Mouse (Mus musculus) CH12.LX (cell line): ENCODE measurements around the gene Hoxb5. TPM values are rescaled to one million over a fixed set of nuclear protein-coding genes. Genes with fewer than 3 reads are reported as not detected.

ENCODE experiments used
- DNase-seq: peaks from one replicate; pipeline ENCODE4 v3.0.0-alpha.2; 2013; ENCODE audit errors: extremely low read depth
- H3K27ac ChIP-seq: 2 replicates; pipeline ENCODE4 v1.5.1; 2012; ENCODE audit warnings: low read depth, mild to moderate bottlenecking, control low read depth, moderate library complexity; ENCODE audit not compliant: insufficient read depth
- H3K27me3 ChIP-seq: replicated peaks from 2 replicates; pipeline ENCODE3; 2012; ENCODE audit warnings: inconsistent platforms
- H3K36me3 ChIP-seq, 2 experiments: replicated peaks in 1 of 2; 2 replicates each; pipeline versions ENCODE3 to v1.6.1; 2012; ENCODE audit warnings: inconsistent platforms in 1 of 2, low read length in 1 of 2, mild to moderate bottlenecking in 1 of 2, mixed read lengths in 1 of 2, moderate library complexity in 1 of 2; ENCODE audit not compliant: control insufficient read depth in 1 of 2, insufficient read depth in 1 of 2
- H3K4me1 ChIP-seq, 2 experiments: 2 replicates each; pipeline ENCODE4 v1.6.1; 2012; ENCODE audit warnings: inconsistent platforms in 1 of 2, moderate library complexity in 1 of 2; ENCODE audit not compliant: insufficient read depth in 2 of 2, control insufficient read depth in 1 of 2
- H3K4me2 ChIP-seq: 2 replicates; pipeline ENCODE4 v1.6.1; 2012; ENCODE audit warnings: low read depth, mild to moderate bottlenecking, control low read depth; ENCODE audit not compliant: poor library complexity, insufficient read depth, severe bottlenecking
- H3K4me3 ChIP-seq, 3 experiments: fragments of 150-350 bp in 1 of 3; sonication (generic) in 1 of 3; replicated peaks in 1 of 3; 2 replicates each; pipeline versions ENCODE3 to v1.5.1; 2011 to 2012; ENCODE audit warnings: low read depth in 2 of 3, low read length in 2 of 3, mild to moderate bottlenecking in 2 of 3, moderate library complexity in 2 of 3, control low read depth in 1 of 3, improper control_type of control experiment in 1 of 3, inconsistent platforms in 1 of 3, mixed read lengths in 1 of 3; ENCODE audit not compliant: poor library complexity in 1 of 3
- H3K79me2 ChIP-seq: replicated peaks from 2 replicates; pipeline ENCODE4 v1.6.1; 2012; ENCODE audit warnings: mild to moderate bottlenecking, moderate library complexity; ENCODE audit not compliant: control insufficient read depth, poor library complexity, insufficient read depth, severe bottlenecking; ENCODE audit errors: extremely low read depth
- H3K9ac ChIP-seq: 2 replicates; pipeline ENCODE4 v1.6.1; 2012; ENCODE audit warnings: low read depth, mild to moderate bottlenecking, control low read depth, moderate library complexity; ENCODE audit not compliant: insufficient read depth
- H3K9me3 ChIP-seq: replicated peaks from 2 replicates; pipeline ENCODE3; 2012; ENCODE audit warnings: low read length, inconsistent platforms, mixed read lengths
- BHLHE40 ChIP-seq: IDR thresholded peaks from 2 replicates; pipeline ENCODE4 v1.6.1; 2011; ENCODE audit warnings: mild to moderate bottlenecking, low read depth, low read length, improper control_type of control experiment
- CHD1 ChIP-seq: IDR thresholded peaks from 2 replicates; pipeline ENCODE4 v1.6.1; 2012; ENCODE audit warnings: low read depth, low read length, improper control_type of control experiment, inconsistent platforms
- GABPA ChIP-seq: IDR thresholded peaks from 2 replicates; pipeline ENCODE4 v1.6.1; 2012; ENCODE audit warnings: low read depth, low read length, improper control_type of control experiment, inconsistent platforms; ENCODE audit not compliant: insufficient replicate concordance
- IRF4 ChIP-seq: IDR thresholded peaks from 2 replicates; pipeline ENCODE4 v1.6.1; 2014; ENCODE audit warnings: low read depth, mild to moderate bottlenecking, inconsistent platforms, low read length, improper control_type of control experiment
- JUN ChIP-seq: IDR thresholded peaks from 2 replicates; pipeline ENCODE4 v1.6.1; 2011; ENCODE audit warnings: low read depth, mild to moderate bottlenecking, low read length, improper control_type of control experiment, moderate library complexity; ENCODE audit not compliant: insufficient read depth
- JUND ChIP-seq: conservative IDR thresholded peaks from 2 replicates; pipeline ENCODE4 v1.6.1; 2011; ENCODE audit warnings: low read depth, low read length, improper control_type of control experiment
- KAT2A ChIP-seq: IDR thresholded peaks from 2 replicates; pipeline ENCODE4 v1.6.1; 2012; ENCODE audit warnings: low read length, improper control_type of control experiment, inconsistent platforms; ENCODE audit not compliant: insufficient replicate concordance
- MAFK ChIP-seq: IDR thresholded peaks from 2 replicates; pipeline ENCODE4 v1.6.1; 2011; ENCODE audit warnings: low read length, improper control_type of control experiment; ENCODE audit not compliant: insufficient replicate concordance
- MEF2A ChIP-seq: IDR thresholded peaks from 2 replicates; pipeline ENCODE4 v1.6.1; 2014; ENCODE audit warnings: low read depth, mild to moderate bottlenecking, inconsistent platforms, low read length, improper control_type of control experiment, borderline replicate concordance
- MXI1 ChIP-seq: IDR thresholded peaks from 2 replicates; pipeline ENCODE4 v1.6.1; 2011; ENCODE audit warnings: mild to moderate bottlenecking, low read depth, low read length, improper control_type of control experiment
- PAX5 ChIP-seq: IDR thresholded peaks from 2 replicates; pipeline ENCODE4 v1.6.1; 2012; ENCODE audit warnings: low read length, inconsistent platforms, mixed read lengths
- POLR2A ChIP-seq: IDR thresholded peaks from 2 replicates; pipeline ENCODE4 v1.6.1; 2011; ENCODE audit warnings: low read depth, mild to moderate bottlenecking, improper control_type of control experiment, low read length
- RCOR1 ChIP-seq: conservative IDR thresholded peaks from 2 replicates; pipeline ENCODE4 v1.6.1; 2012; ENCODE audit warnings: low read depth, mild to moderate bottlenecking, inconsistent platforms, low read length, improper control_type of control experiment
- SIN3A ChIP-seq: IDR thresholded peaks from 2 replicates; pipeline ENCODE4 v1.6.1; 2012; ENCODE audit warnings: low read length, improper control_type of control experiment, inconsistent platforms
- SMC3 ChIP-seq: IDR thresholded peaks from 2 replicates; pipeline ENCODE4 v1.6.1; 2011; ENCODE audit warnings: low read depth, low read length, improper control_type of control experiment
- TCF12 ChIP-seq: IDR thresholded peaks from 2 replicates; pipeline ENCODE4 v1.6.1; 2014; ENCODE audit warnings: low read depth, mild to moderate bottlenecking, inconsistent platforms, low read length, improper control_type of control experiment
- USF1 ChIP-seq: IDR thresholded peaks from 2 replicates; pipeline ENCODE4 v1.6.1; 2014; ENCODE audit warnings: low read depth, mild to moderate bottlenecking, inconsistent platforms, low read length, improper control_type of control experiment
- USF2 ChIP-seq: conservative IDR thresholded peaks from 2 replicates; pipeline ENCODE4 v1.6.1; 2011; ENCODE audit warnings: low read depth, low read length, improper control_type of control experiment
- ZC3H11A ChIP-seq: IDR thresholded peaks from 2 replicates; pipeline ENCODE4 v1.6.1; 2012; ENCODE audit warnings: low read depth, mild to moderate bottlenecking, inconsistent platforms, low read length, improper control_type of control experiment
- ZMIZ1 ChIP-seq: IDR thresholded peaks from 2 replicates; pipeline ENCODE4 v1.6.1; 2012; ENCODE audit warnings: low read depth, mild to moderate bottlenecking, inconsistent platforms, low read length, improper control_type of control experiment
- ZNF384 ChIP-seq: IDR thresholded peaks from 2 replicates; pipeline ENCODE4 v1.6.1; 2012; ENCODE audit warnings: low read depth, low read length, improper control_type of control experiment, inconsistent platforms
- dilution Hi-C: fragments of 300-500 bp; cut with MboI; formaldehyde crosslinking; loops from 2 replicates; pipeline ENCODE4 v1.14.3; 2020; ENCODE audit warnings: low sequenced_read_pairs; ENCODE audit not compliant: extremely low pct_unique_long_range_greater_than_20kb, extremely low pct_ligation_motif_present
- in situ Hi-C: fragments of 300-500 bp; cut with MboI; formaldehyde crosslinking; loops from 3 replicates; pipeline ENCODE4 v1.14.3; 2019; ENCODE audit warnings: low sequenced_read_pairs, low pct_ligation_motif_present, low pct_unique_long_range_greater_than_20kb, mixed read lengths
- polyA plus RNA-seq: library from polyadenylated mRNA; unstranded; fragments of >175 nt; gene quantifications from 2 replicates; pipeline ENCODE4 v1.2.1, GENCODE M21; 2012; ENCODE audit warnings: low read depth; ENCODE audit not compliant: insufficient read length
- total RNA-seq, 2 experiments: library from RNA; depleted of rRNA; stranded (reverse); fragments of 300-350 nt in 1 of 2; fragments of >200 nt in 1 of 2; gene quantifications; 2 replicates each; pipeline ENCODE4 v1.2.3; 2012 to 2014

The Hoxb5 gene
- total and polyA plus RNA-seq, 3 experiments, result 0.08 to 0.13 TPM; not detected in 1

GRCm38 (mm10) chr11:96324125-96324524 is 21.0 kb downstream of the Hoxb5 start:
- no peak overlapping the region for H3K9ac ChIP-seq
- in situ Hi-C loops, result loop anchor here (25.0 kb wide), 1 partner anchor 213 kb away; no protein-coding TSS in a partner anchor
- no peak for DNase-seq
- no peaks in the 10 kb centered on the region for H3K79me2 ChIP-seq
- TF ChIP-seq GABPA (no peak), BHLHE40 (no peak), POLR2A (no peak), RCOR1 (no peak), PAX5 (no peak), MXI1 (no peak), CHD1 (no peak), JUND (no peak), MEF2A (no peak), TCF12 (no peak), USF1 (no peak), MAFK (no peak), KAT2A (no peak), ZNF384 (no peak), ZC3H11A (no peak), JUN (no peak), ZMIZ1 (no peak), SIN3A (no peak)
- H3K36me3 ChIP-seq, result peaks cover 0 to 11% of the 10 kb centered on the region in 2 experiments
- dilution Hi-C loops, result no loop called here
- no peaks in the 10 kb centered on the region for H3K27me3 ChIP-seq
- H3K4me3 ChIP-seq, result no peak overlapping the region
- peaks cover 0 to 7% of the 10 kb centered on the region in 2 experiments; a peak in 2 of 4 replicates for H3K4me1 ChIP-seq
- no peaks in the 10 kb centered on the region for H3K9me3 ChIP-seq
- H3K27ac ChIP-seq, result no peak overlapping the region
- H3K4me2 ChIP-seq, result no peak overlapping the region

- Histone ChIP-seq H3K4me2 (no peak overlapping the region), H3K9me3 (no peaks in the 10 kb centered on the region), H3K27ac (no peak overlapping the region)
- TF ChIP-seq CHD1, result no peak
- TF ChIP-seq KAT2A, result no peak
- no peak for TF ChIP-seq GABPA
- no peak for TF ChIP-seq IRF4
- TF ChIP-seq USF2, result no peak
- TF ChIP-seq SMC3, result no peak
- TF ChIP-seq USF1, result no peak
- TF ChIP-seq RCOR1, result no peak
- TF ChIP-seq, all 38 proteins: peak for 0
- dilution Hi-C loops, result no loop called here
- Histone ChIP-seq H3K4me1 (peaks cover 0 to 1% of the 10 kb centered on the region in 2 experiments; a peak in 1 of 4 replicates), H3K4me3 (no peak overlapping the region), H3K79me2 (no peaks in the 10 kb centered on the region), H3K27me3 (no peaks in the 10 kb centered on the region), H3K9ac (no peak overlapping the region), H3K36me3 (peaks cover 0 to 9% of the 10 kb centered on the region in 2 experiments)
- in situ Hi-C loops, result loop anchor here (25.0 kb wide), 1 partner anchor 212 kb away; no protein-coding TSS in a partner anchor
- DNase-seq, result no peak
Observed at GRCm38 (mm10) chr11:96324965-96325364, 21.8 kb downstream of the Hoxb5 start.
